Mouse (Mus musculus): ENCODE measurements around the gene Cdh12. TPM values are rescaled to one million over a fixed set of nuclear protein-coding genes. Genes with fewer than 3 reads are reported as not detected.
"Not testable (repeated sequence)": the region's sequence is repeated elsewhere in the genome, so short reads cannot be mapped to it uniquely, and the experiment has no call there.

Gene Cdh12
- polyA plus RNA-seq, 1 experiment from 2014 or later, result 0.78 TPM

- DNase-seq (ENCODE audit: low spot score), result no peak
- Histone ChIP-seq H3K36me3 (no peaks in the 10 kb centered on the region), H3K27ac (no peak overlapping the region), H3K9me3 (no peaks in the 10 kb centered on the region), H3K27me3 (ENCODE audit: insufficient read depth, poor library complexity, severe bottlenecking) (no peaks in the 10 kb centered on the region), H3K4me3 (no peak overlapping the region), H3K4me1 (replicated peaks) (no peaks in the 10 kb centered on the region)
- 92% methylated on average over 5 of the region's 5 CpGs for WGBS
These were observed 906.5 kb downstream of the Cdh12 start for GRCm38 (mm10) chr15:21355356-21356101.

GRCm38 (mm10) chr15:21366366-21366765, 917.3 kb downstream of the Cdh12 start:
- H3K36me3 ChIP-seq, result no peaks in the 10 kb centered on the region
- no peak for DNase-seq (ENCODE audit: low spot score)
- no peaks in the 10 kb centered on the region for H3K4me1 ChIP-seq (replicated peaks)
- no peaks in the 10 kb centered on the region for H3K27me3 ChIP-seq (ENCODE audit: insufficient read depth, poor library complexity, severe bottlenecking)
- no peak overlapping the region for H3K4me3 ChIP-seq
- no peak overlapping the region for H3K27ac ChIP-seq
- no peaks in the 10 kb centered on the region for H3K9me3 ChIP-seq

- WGBS, result 88% methylated on average over 5 of the region's 5 CpGs
- Histone ChIP-seq H3K27me3 (ENCODE audit: insufficient read depth, poor library complexity, severe bottlenecking) (no peaks in the 10 kb centered on the region), H3K4me1 (replicated peaks) (no peaks in the 10 kb centered on the region), H3K27ac (no peak overlapping the region), H3K9me3 (no peaks in the 10 kb centered on the region), H3K36me3 (no peaks in the 10 kb centered on the region), H3K4me3 (no peak overlapping the region)
- no peak for DNase-seq (ENCODE audit: low spot score)
These were observed 926.4 kb downstream of the Cdh12 start for GRCm38 (mm10) chr15:21375460-21375859.

DNA sequence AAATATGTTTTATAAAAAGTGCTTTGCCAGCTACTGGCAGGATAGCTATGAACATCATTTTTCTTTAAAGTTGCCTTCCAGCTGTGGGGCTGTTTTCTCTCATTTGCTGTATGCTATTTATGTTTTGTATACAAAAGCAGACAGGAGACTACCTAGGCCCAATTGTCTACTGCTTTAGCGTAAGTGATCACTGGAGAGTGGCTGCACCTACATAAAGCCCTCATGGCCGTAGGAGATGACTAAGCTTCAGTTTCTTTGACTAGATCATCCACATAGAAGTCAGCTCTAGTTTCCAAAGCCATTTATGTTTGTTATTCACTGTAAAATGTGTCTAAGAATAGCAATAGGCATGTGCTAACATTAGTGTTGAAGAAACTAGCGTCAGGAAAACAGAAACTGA, 926.8 kb downstream of the Cdh12 start:
- no peak overlapping the region for H3K27ac ChIP-seq
- WGBS, result 86% methylated on average over 3 of the region's 3 CpGs

DNA sequence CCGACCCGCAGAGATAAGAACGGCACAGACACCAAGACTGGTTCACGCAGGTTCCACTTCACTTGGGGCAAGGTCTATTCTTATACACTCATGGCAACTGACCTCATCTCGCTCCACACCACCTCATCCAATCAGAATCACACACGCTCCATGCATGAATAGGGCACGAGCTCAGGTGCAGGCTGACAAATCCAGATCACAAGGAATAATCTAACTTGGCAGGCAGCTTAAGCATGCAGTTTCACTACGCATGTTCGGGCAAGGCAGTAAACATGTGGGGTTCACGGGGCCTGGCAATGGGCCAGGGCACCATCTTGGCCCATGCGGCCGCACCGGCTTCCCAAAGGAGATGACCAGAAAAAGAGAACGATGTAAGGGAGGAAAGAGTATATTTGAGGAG, 942.4 kb downstream of the Cdh12 start:
- not testable (repeated sequence) for H3K9me3 ChIP-seq; H3K27ac ChIP-seq; H3K36me3 ChIP-seq; H3K4me3 ChIP-seq; DNase-seq (ENCODE audit: low spot score); H3K27me3 ChIP-seq (ENCODE audit: insufficient read depth, poor library complexity, severe bottlenecking)
- H3K4me1 ChIP-seq (replicated peaks), result peaks cover 14% of the 10 kb centered on the region
- WGBS, result 92% methylated on average over 14 of the region's 14 CpGs

More for the DNA sequence above, 926.8 kb downstream of the Cdh12 start:
- DNase-seq (ENCODE audit: low spot score), result no peak
- Histone ChIP-seq H3K27me3 (ENCODE audit: insufficient read depth, poor library complexity, severe bottlenecking) (no peaks in the 10 kb centered on the region), H3K4me1 (replicated peaks) (no peaks in the 10 kb centered on the region), H3K4me3 (no peak overlapping the region), H3K36me3 (no peaks in the 10 kb centered on the region), H3K9me3 (no peaks in the 10 kb centered on the region)

- Histone ChIP-seq H3K27ac (no peak overlapping the region), H3K27me3 (ENCODE audit: insufficient read depth, poor library complexity, severe bottlenecking) (no peaks in the 10 kb centered on the region), H3K4me1 (replicated peaks) (peaks cover 14% of the 10 kb centered on the region), H3K9me3 (no peaks in the 10 kb centered on the region), H3K36me3 (no peaks in the 10 kb centered on the region), H3K4me3 (no peak overlapping the region)
- WGBS, result 41% methylated on average over 3 of the region's 3 CpGs
- no peak for DNase-seq (ENCODE audit: low spot score)
These were observed 944.0 kb downstream of the Cdh12 start for GRCm38 (mm10) chr15:21393080-21393479.

- Histone ChIP-seq H3K9me3 (no peaks in the 10 kb centered on the region), H3K4me1 (replicated peaks) (no peaks in the 10 kb centered on the region), H3K27ac (no peak overlapping the region), H3K27me3 (ENCODE audit: insufficient read depth, poor library complexity, severe bottlenecking) (no peaks in the 10 kb centered on the region), H3K4me3 (no peak overlapping the region), H3K36me3 (no peaks in the 10 kb centered on the region)
- 82% methylated on average over 6 of the region's 6 CpGs for WGBS
- DNase-seq (ENCODE audit: low spot score), result no peak
These were observed 956.1 kb downstream of the Cdh12 start for GRCm38 (mm10) chr15:21405196-21405595.

- no peak for DNase-seq (ENCODE audit: low spot score)
- no peaks in the 10 kb centered on the region for H3K27me3 ChIP-seq (ENCODE audit: insufficient read depth, poor library complexity, severe bottlenecking)
- no peak overlapping the region for H3K4me3 ChIP-seq
- no peak overlapping the region for H3K27ac ChIP-seq
- H3K4me1 ChIP-seq (replicated peaks), result no peaks in the 10 kb centered on the region
- no peaks in the 10 kb centered on the region for H3K36me3 ChIP-seq
- no peaks in the 10 kb centered on the region for H3K9me3 ChIP-seq
- WGBS, result 75% methylated on average over 2 of the region's 2 CpGs
These were observed 958.4 kb downstream of the Cdh12 start for GRCm38 (mm10) chr15:21407324-21408044.

- Histone ChIP-seq H3K36me3 (no peaks in the 10 kb centered on the region), H3K4me1 (replicated peaks) (no peaks in the 10 kb centered on the region), H3K4me3 (no peak overlapping the region), H3K27ac (no peak overlapping the region), H3K9me3 (no peaks in the 10 kb centered on the region), H3K27me3 (ENCODE audit: insufficient read depth, poor library complexity, severe bottlenecking) (no peaks in the 10 kb centered on the region)
- no peak for DNase-seq (ENCODE audit: low spot score)
- 85% methylated on average over 4 of the region's 4 CpGs for WGBS
These were observed 988.3 kb downstream of the Cdh12 start for GRCm38 (mm10) chr15:21437347-21437746.

DNA sequence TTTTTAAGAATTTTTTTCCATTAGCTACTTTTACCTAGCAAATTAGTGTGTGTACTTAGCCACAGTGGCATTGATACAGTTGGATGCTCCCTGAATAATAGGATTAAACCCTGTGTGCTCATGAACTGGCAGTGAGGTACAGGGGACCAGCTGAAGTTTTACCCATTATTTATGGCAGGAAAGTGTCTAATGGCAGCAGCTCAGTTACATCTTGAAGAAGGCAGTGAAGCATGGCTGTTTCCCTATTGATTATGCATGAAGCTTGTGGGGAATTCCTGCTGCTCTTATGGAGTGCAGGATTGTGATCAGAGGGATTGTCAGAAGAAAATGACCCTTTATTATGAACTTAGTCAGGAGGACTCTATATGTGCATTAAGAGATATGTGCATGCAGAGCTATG, 988.9 kb downstream of the Cdh12 start:
- H3K36me3 ChIP-seq, result no peaks in the 10 kb centered on the region
- H3K9me3 ChIP-seq, result no peaks in the 10 kb centered on the region
- H3K27ac ChIP-seq, result no peak overlapping the region
- H3K27me3 ChIP-seq (ENCODE audit: insufficient read depth, poor library complexity, severe bottlenecking), result no peaks in the 10 kb centered on the region
- H3K4me3 ChIP-seq, result no peak overlapping the region
- no peaks in the 10 kb centered on the region for H3K4me1 ChIP-seq (replicated peaks)
- DNase-seq (ENCODE audit: low spot score), result no peak

GRCm38 (mm10) chr15:21458098-21458497, 1009.0 kb downstream of the Cdh12 start:
- no peak for DNase-seq (ENCODE audit: low spot score)
- 94% methylated on average over 2 of the region's 2 CpGs for WGBS
- no peaks in the 10 kb centered on the region for H3K4me1 ChIP-seq (replicated peaks)
- no peaks in the 10 kb centered on the region for H3K27me3 ChIP-seq (ENCODE audit: insufficient read depth, poor library complexity, severe bottlenecking)
- no peak overlapping the region for H3K4me3 ChIP-seq
- no peaks in the 10 kb centered on the region for H3K9me3 ChIP-seq
- H3K36me3 ChIP-seq, result no peaks in the 10 kb centered on the region
- H3K27ac ChIP-seq, result no peak overlapping the region

GRCm38 (mm10) chr15:21519355-21519869, 1070.3 kb downstream of the Cdh12 start:
- no peaks in the 10 kb centered on the region for H3K36me3 ChIP-seq
- no peaks in the 10 kb centered on the region for H3K27me3 ChIP-seq (ENCODE audit: insufficient read depth, poor library complexity, severe bottlenecking)
- no peaks in the 10 kb centered on the region for H3K9me3 ChIP-seq
- DNase-seq (ENCODE audit: low spot score), result no peak
- H3K4me1 ChIP-seq (replicated peaks), result no peaks in the 10 kb centered on the region
- no peak overlapping the region for H3K27ac ChIP-seq
- H3K4me3 ChIP-seq, result no peak overlapping the region

- H3K27ac ChIP-seq, result no peak overlapping the region
- 71% methylated on average over 4 of the region's 4 CpGs for WGBS
- no peaks in the 10 kb centered on the region for H3K4me1 ChIP-seq (replicated peaks)
- H3K36me3 ChIP-seq, result no peaks in the 10 kb centered on the region
- no peaks in the 10 kb centered on the region for H3K9me3 ChIP-seq
- H3K27me3 ChIP-seq (ENCODE audit: insufficient read depth, poor library complexity, severe bottlenecking), result no peaks in the 10 kb centered on the region
- H3K4me3 ChIP-seq, result no peak overlapping the region
- DNase-seq (ENCODE audit: low spot score), result no peak
These were observed 1081.7 kb downstream of the Cdh12 start for GRCm38 (mm10) chr15:21530804-21531203.
